Mouse (Mus musculus) lung, embryonic 14.5 days (tissue): Measurements from ENCODE around the gene Sult2a1. TPM values are rescaled to one million over a fixed set of nuclear protein-coding genes. Genes with fewer than 3 reads are reported as not detected.
"Not testable (repeated sequence)": the region's sequence is repeated elsewhere in the genome, so short reads cannot be mapped to it uniquely, and the experiment has no call there.

Experiments
- ATAC-seq: fragments of 200-750 bp; cut with Nextera tagmentation; 2 replicates; pipeline ENCODE4 v1.8.0; 2017; ENCODE audit warnings: mild to moderate bottlenecking, moderate TSS enrichment, moderate library complexity; ENCODE audit not compliant: insufficient read depth
- DNase-seq: peaks from one replicate; pipeline ENCODE4 v3.0.0-alpha.2; 2015
- H3K27ac ChIP-seq: fragments of 300-500 bp; sonication (generic); 2 replicates; pipeline ENCODE4 v1.5.1; 2014; ENCODE audit warnings: low read depth, mild to moderate bottlenecking, moderate library complexity
- H3K27me3 ChIP-seq: fragments of 300-500 bp; sonication (generic); 2 replicates; pipeline ENCODE4 v1.6.1; 2014; ENCODE audit warnings: low read length, control low read depth; ENCODE audit not compliant: insufficient read depth
- H3K36me3 ChIP-seq: fragments of 300-500 bp; sonication (generic); 2 replicates; pipeline ENCODE4 v1.6.1; 2014; ENCODE audit warnings: control low read depth; ENCODE audit not compliant: insufficient read depth
- H3K4me1 ChIP-seq: fragments of 300-500 bp; sonication (generic); 2 replicates; pipeline ENCODE4 v1.6.1; 2014; ENCODE audit warnings: antibody characterized with exemption, control low read depth; ENCODE audit not compliant: insufficient read depth
- H3K4me2 ChIP-seq: fragments of 300-500 bp; sonication (generic); 2 replicates; pipeline ENCODE4 v1.6.1; 2014; ENCODE audit warnings: mild to moderate bottlenecking
- H3K4me3 ChIP-seq: fragments of 300-500 bp; sonication (generic); 2 replicates; pipeline ENCODE4 v1.5.1; 2014; ENCODE audit warnings: low read depth, low read length
- H3K9ac ChIP-seq: fragments of 300-500 bp; sonication (generic); 2 replicates; pipeline ENCODE4 v1.6.1; 2014
- H3K9me3 ChIP-seq: fragments of 300-500 bp; sonication (generic); 2 replicates; pipeline ENCODE4 v1.6.1; 2016; ENCODE audit warnings: low read depth, low read length, control low read depth
- CTCF ChIP-seq: IDR thresholded peaks from 2 replicates; pipeline ENCODE4 v1.5.1; 2016; ENCODE audit warnings: antibody characterized with exemption, low read depth
- WGBS: fragments of 180-500 bp; shearing (Covaris S2); extraction: QIAGEN DNeasy Blood & Tissue Kit; methylation state at CpG from one replicate; pipeline ENCODE4 v1.1.7; 2014; 5-methylcytosine and 5-hydroxymethylcytosine counted together
- polyA plus RNA-seq: library from polyadenylated mRNA; unstranded; fragments of >200 nt; fragmentation: Nextera tagmentation; extraction: Ambion mirVana; gene quantifications from 2 replicates; pipeline ENCODE4 v1.2.1, GENCODE M21; 2014

Gene Sult2a1
- polyA plus RNA-seq = not detected in 2 replicates

DNA sequence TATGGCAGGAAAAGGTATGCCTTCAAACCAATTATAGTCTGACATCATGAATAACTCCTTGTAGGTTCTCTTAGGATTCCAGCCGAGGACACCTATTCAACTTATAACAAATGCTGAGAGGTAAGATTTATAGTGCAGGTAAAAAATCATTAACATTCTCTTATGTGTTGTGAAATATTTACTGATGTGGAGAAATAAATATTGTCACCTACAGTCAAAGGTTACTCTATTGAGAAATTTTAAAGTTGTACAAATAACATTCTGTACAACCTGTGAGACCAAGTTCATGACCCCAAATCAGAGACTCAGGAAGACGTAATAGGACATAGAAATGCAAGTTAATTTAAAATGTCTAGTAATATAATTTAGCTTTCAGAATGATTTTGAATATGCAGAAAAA is at the start of gene Sult2a1:
TSS of gene Sult2a1 (minus strand) at position 101 of the 400 bp plus-strand sequence.
- not testable (repeated sequence) for H3K9ac ChIP-seq, ATAC-seq, H3K27me3 ChIP-seq, H3K4me1 ChIP-seq, H3K4me3 ChIP-seq, H3K9me3 ChIP-seq, H3K27ac ChIP-seq, H3K36me3 ChIP-seq, H3K4me2 ChIP-seq, DNase-seq
- WGBS = 93% methylated on average over 1 of the region's 2 CpGs

GRCm38 (mm10) chr7:13813913-13814312 is 23.3 kb downstream of the Sult2a1 start:
- Histone ChIP-seq H3K4me3 (no peak overlapping the region), H3K9ac (no peak overlapping the region), H3K4me1 (no peaks in the 10 kb centered on the region), H3K27ac (no peak overlapping the region), H3K4me2 (no peak overlapping the region), H3K27me3 (no peaks in the 10 kb centered on the region), H3K9me3 (no peaks in the 10 kb centered on the region), H3K36me3 (no peaks in the 10 kb centered on the region)
- TF ChIP-seq CTCF = no peak
- 65% methylated on average over 1 of the region's 1 CpGs for WGBS
- DNase-seq (no peak), ATAC-seq (no peak)

Other genes with a start within 250 kb of the Sult2a1 start
- gene Sult2a5, start 213.4 kb downstream of the Sult2a1 start, polyA plus RNA-seq = not detected in 2 replicates
- gene Sult2a2, start 103.9 kb downstream of the Sult2a1 start, polyA plus RNA-seq = not detected in 2 replicates
- not detected in 2 replicates for gene Sult2a4, start 152.2 kb upstream of the Sult2a1 start, polyA plus RNA-seq